Mouse (Mus musculus) bone marrow, adult 2 months (tissue): ENCODE data around the gene Unkl. TPM values are rescaled to one million over a fixed set of nuclear protein-coding genes. Genes with fewer than 3 reads are reported as not detected.
"Not testable (repeated sequence)": the region's sequence is repeated elsewhere in the genome, so short reads cannot be mapped to it uniquely, and the experiment has no call there.

Experiments used
- H3K27ac ChIP-seq: fragments of 200-500 bp; 2 replicates; pipeline ENCODE4 v1.5.1; 2012; ENCODE audit warnings: low read depth, mild to moderate bottlenecking, control low read depth, inconsistent platforms, low read length; ENCODE audit not compliant: control insufficient read depth, poor library complexity, insufficient read depth
- H3K4me1 ChIP-seq: fragments of 200-500 bp; 2 replicates; pipeline ENCODE4 v1.6.1; 2011; ENCODE audit warnings: low read length; ENCODE audit not compliant: control insufficient read depth, insufficient read depth
- H3K4me3 ChIP-seq: fragments of 200-500 bp; replicated peaks from 2 replicates; pipeline ENCODE3; 2011; ENCODE audit warnings: mild to moderate bottlenecking, low read depth, low read length, control low read depth; ENCODE audit not compliant: control insufficient read depth
- CTCF ChIP-seq: fragments of 200-500 bp; IDR thresholded peaks from 2 replicates; pipeline ENCODE4 v1.5.1; 2011; ENCODE audit warnings: low read length, control low read depth; ENCODE audit not compliant: control insufficient read depth, insufficient read depth
- POLR2A ChIP-seq: fragments of 200-500 bp; IDR thresholded peaks from 2 replicates; pipeline ENCODE4 v1.6.1; 2011; ENCODE audit warnings: low read depth, mild to moderate bottlenecking, control low read depth, low read length, borderline replicate concordance; ENCODE audit not compliant: control insufficient read depth
- WGBS: fragments of 180-500 bp; shearing (Covaris S2); methylation state at CpG from one replicate; pipeline ENCODE4 v1.1.7; 2018; 5-methylcytosine and 5-hydroxymethylcytosine counted together
- polyA plus RNA-seq: library from polyadenylated mRNA; stranded (reverse); fragments of >200 nt; gene quantifications from 2 replicates; pipeline ENCODE4 v1.2.4, GENCODE M21; 2011; ENCODE audit warnings: low replicate concordance; ENCODE audit not compliant: missing spikeins, insufficient read depth, insufficient read length

Gene Unkl
- polyA plus RNA-seq, 1 experiment, result 29.1 TPM

DNA sequence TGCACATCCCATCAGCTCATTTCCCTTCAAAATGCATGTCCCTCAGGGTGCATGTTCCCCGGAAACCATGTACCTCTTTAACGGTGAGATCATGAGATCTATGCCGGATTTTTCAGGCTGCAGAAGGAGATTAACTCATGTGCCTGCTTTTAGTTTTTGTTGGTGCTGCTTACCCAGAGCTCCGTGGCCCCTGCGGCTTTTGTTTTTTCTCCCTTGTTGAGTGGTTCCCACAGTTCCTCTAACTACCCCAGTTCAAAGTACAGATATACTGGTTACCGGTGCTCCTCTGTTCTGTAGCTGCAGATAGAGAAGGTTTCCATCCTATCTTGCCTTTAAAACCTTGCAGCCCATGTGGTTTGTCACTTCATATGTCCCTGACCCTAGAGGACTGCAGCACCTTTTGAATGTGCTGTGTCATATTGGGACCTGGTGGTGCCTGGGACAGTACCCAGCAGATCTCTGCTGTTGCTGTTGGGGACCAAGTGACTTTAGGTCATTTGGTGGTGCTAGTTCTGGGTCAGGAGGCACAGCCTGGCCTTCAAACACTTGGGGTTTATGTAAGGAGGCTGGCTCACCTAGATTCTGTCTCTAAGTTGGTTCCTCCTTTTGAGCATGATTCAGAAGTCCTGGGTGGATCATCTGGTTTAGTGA lies 34.9 kb downstream of the Unkl start:
- peaks cover 8% of the 10 kb centered on the region for H3K4me1 ChIP-seq
- TF ChIP-seq CTCF (no peak), POLR2A (no peak)
- 7% methylated on average over 6 of the region's 6 CpGs for WGBS
- H3K27ac ChIP-seq, result peak overlapping the region; percentile 81
- H3K4me3 ChIP-seq, result peak overlapping the region; percentile 70

DNA sequence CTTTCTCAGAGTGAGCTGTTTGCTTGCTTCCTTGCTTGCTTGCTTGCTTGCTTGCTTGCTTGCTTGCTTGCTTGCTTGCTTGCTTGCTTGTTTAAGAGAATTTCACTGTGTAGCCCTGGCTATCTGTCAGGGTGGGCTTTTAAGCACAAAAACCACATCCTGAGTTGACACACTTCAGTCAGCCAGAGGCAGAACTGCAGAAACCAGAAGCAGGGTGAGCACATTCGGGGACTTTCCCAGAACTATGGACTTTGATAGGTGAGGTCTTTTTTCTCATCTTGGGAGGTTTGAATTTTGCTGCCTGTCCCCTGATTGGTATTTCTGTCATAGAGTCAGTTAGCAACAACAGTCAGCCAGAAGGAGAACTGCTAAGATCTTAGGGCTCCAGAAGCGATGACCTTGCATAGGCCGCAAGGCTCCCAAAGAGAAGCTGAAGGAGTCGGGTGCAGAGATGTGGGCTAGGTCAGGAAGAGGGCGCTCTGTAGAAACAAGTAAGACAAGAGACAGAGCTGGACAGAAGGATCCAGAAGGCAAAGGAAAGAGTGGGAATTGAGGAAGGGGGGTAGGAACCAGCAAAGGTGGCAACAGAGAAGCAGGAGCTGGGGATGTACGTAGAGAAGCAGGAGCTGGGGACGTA lies 36.5 kb downstream of the Unkl start:
- peaks cover 11% of the 10 kb centered on the region for H3K4me1 ChIP-seq
- 42% methylated on average over 7 of the region's 7 CpGs for WGBS
- no peak overlapping the region for H3K4me3 ChIP-seq
- TF ChIP-seq POLR2A (no peak), CTCF (no peak)
- peak overlapping the region; percentile 81 for H3K27ac ChIP-seq

DNA sequence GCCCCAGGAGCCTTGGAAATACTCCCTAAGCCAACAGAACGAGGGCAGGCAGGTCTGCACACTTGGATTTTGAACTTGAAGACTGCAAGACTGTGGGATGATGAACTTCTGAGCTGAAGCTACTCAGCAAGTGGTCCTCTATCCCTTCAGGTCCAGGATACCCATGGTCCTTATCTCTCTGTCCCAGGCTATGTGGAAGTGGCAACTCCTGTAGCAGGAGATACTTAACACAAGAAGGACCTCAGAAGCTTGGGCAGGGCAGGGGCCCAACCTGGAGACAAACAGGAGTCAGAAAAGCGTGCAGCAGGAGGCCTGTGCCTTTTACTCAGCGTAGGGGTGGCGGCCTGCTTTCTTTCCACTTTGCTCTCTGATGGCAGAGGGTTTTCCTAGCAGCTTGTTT lies 37.5 kb downstream of the Unkl start:
- 77% methylated on average over 4 of the region's 4 CpGs for WGBS
- no peak for TF ChIP-seq POLR2A
- no peak for TF ChIP-seq CTCF
- H3K4me1 ChIP-seq, result peaks cover 13% of the 10 kb centered on the region
- H3K4me3 ChIP-seq, result no peak overlapping the region
- H3K27ac ChIP-seq, result peak overlapping the region; percentile 9; the same call in 1 of the 2 replicates

DNA sequence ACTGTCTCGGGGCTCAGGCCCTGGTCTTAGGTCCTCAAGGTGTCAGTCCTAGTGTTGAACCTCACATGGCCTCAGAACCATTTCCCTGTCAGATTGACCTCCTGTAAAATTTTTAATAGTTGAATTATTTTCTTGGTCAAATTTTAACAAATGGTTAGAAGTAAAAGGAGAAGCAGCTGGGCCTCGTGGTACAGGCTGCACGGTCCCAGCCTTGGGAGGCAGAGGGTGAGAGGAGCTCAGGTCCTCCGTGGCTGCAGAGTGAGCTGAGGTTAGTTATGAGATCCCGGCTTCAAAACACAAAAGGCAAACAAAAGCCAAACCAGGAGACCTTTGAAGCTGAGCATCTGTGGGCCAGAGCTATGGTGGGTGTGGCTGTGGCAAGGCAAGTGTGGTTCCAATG lies 39.8 kb downstream of the Unkl start:
- peak overlapping the region; percentile 66; the same call in 1 of the 2 replicates for H3K27ac ChIP-seq

DNA sequence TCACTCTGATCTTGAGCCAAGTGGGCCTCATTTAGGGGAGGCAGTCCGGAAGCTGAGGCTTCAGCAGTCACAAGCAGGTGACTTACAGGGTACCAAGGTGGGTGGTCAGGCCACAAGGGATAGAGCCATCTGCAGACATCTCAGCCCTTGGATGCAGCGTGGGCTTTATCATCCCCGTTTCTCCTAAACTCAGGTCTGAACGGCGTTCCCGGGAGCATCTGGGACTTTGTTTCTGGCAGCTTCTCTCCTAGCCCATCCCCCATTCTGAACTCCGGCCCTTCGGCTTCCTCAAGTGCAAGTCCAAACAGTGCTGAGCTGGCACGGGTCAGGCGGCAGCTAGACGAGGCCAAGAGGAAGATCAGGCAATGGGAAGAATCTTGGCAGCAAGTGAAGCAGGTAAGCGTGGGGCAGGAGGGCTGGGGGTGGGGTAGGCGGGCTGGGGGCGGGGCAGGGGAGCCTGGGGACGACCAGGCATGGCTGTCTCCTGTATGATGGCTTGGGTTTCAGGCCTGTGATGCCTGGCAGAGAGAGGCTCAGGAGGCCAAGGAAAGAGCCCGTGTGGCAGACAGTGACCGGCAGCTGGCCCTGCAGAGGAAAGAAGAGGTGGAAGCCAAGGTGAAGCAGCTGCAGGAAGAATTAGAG lies 41.9 kb downstream of the Unkl start:
- WGBS, result 69% methylated on average over 17 of the region's 17 CpGs
- not testable (repeated sequence) for H3K4me3 ChIP-seq

More for the DNA sequence above, 39.8 kb downstream of the Unkl start:
- Histone ChIP-seq H3K4me3 (no peak overlapping the region), H3K4me1 (peaks cover 13% of the 10 kb centered on the region)
- no peak for TF ChIP-seq CTCF
- no peak for TF ChIP-seq POLR2A
- WGBS, result 68% methylated on average over 5 of the region's 5 CpGs

DNA sequence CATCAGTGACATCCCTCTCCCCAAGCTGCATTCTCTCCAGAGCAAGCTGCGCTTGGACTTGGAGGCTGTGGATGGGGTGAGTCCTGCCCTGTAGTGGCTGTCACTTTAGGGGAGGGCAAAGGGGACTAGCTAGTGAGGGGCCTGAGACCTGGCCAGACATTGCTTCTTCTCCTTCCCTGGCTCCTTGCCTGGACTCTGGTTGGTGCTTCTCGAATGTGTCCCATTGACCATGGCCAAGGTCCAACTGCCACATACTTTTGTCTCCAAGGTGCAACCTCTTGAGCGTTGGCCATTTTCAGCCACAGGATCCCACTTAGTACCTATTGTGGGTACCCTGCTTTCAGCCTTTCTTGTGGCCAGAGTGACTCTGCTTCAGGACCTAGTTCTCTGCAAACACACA lies 42.5 kb downstream of the Unkl start:
- TF ChIP-seq POLR2A (no peak), CTCF (no peak)
- Histone ChIP-seq H3K4me3 (no peak overlapping the region), H3K27ac (no peak overlapping the region), H3K4me1 (peaks cover 7% of the 10 kb centered on the region)
- 93% methylated on average over 3 of the region's 3 CpGs for WGBS

More for the DNA sequence above, 41.9 kb downstream of the Unkl start:
- not testable (repeated sequence) for H3K4me1 ChIP-seq, H3K27ac ChIP-seq

DNA sequence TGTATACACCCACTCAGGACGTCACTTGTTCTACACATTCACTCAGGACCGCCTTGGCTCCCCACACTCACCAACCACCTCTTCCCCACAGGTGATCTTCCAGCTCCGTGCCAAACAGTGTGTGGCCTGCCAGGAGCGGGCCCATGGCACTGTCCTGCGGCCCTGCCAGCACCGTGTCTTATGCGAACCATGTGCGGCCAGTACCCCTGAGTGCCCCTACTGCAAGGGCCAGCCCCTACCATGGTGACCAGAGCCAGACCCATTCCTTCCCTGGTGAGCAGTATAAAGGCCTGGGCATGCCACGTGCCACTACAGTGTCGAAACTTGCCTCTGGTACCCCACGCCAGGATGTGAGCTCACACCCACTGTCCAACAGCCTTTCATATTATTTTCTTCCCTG lies 43.4 kb downstream of the Unkl start:
- WGBS, result 87% methylated on average over 8 of the region's 11 CpGs
- H3K27ac ChIP-seq, H3K4me3 ChIP-seq, H3K4me1 ChIP-seq: not testable (repeated sequence)

DNA sequence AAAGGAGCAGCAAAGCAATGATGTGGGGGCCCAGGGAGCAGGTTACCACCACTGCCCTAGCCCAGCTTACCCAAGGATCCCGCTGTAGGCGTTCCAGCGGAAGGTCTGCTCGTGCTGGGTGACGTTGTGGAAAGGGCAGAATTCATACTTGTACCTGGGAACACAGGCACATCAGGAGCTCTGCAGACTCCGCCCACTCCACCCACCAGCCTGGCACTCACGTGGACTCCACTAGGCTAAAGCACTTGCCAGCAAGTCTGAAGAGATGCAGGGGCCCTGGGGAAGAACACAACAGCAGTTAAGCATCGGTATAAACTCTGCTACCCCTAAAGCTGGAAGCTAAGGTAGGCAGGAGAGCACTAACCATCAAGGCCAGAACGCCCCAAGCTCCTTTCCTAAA lies 47.4 kb downstream of the Unkl start:
- H3K4me1 ChIP-seq, result no peaks in the 10 kb centered on the region
- TF ChIP-seq POLR2A (no peak), CTCF (no peak)
- no peak overlapping the region for H3K4me3 ChIP-seq
- no peak overlapping the region for H3K27ac ChIP-seq
- WGBS, result 86% methylated on average over 9 of the region's 9 CpGs
